Mouse (Mus musculus): ENCODE measurements around the gene Gm10670.
"Not testable (repeated sequence)": the region's sequence is repeated elsewhere in the genome, so short reads cannot be mapped to it uniquely, and the experiment has no call there.

Gene Gm10670

GRCm38 (mm10) chr7:20474825-20475224 is at the start of gene Gm10670:
Gene Gm10670 (minus strand): TSS chr7:20474925.
- not testable (repeated sequence) for DNase-seq (ENCODE audit: low read depth, low spot score)

- not testable (repeated sequence) for DNase-seq (ENCODE audit: low read depth, low spot score)
Observed at GRCm38 (mm10) chr7:20510434-20510833, 35.7 kb upstream of the Gm10670 start, which contains the start of gene Vmn1r103. Gene Vmn1r103 (minus strand): TSS chr7:20510534.

- DNase-seq (ENCODE audit: low read depth, low spot score) = not testable (repeated sequence)
Observed at GRCm38 (mm10) chr7:20442493-20442892, 32.2 kb downstream of the Gm10670 start, which contains the start of gene Vmn1r101. Gene Vmn1r101 (minus strand): TSS chr7:20442593.
